Mouse (Mus musculus) spleen, postnatal 10 days (tissue): ENCODE measurements around the gene Actrt2.
A peak's percentile ranks its signal among the peaks of the same experiment; 100 is the strongest.

Experiments
- DNase-seq, 2 experiments: peaks; one replicate each; pipeline ENCODE4 v3.0.0; 2021 to 2022; ENCODE audit warnings: low spot score in 2 of 2

Gene Actrt2

GRCm38 (mm10) chr4:154683068-154683752, 15.5 kb upstream of the Actrt2 start:
- DNase-seq: no peak

- no peak for DNase-seq
These were observed 14.6 kb upstream of the Actrt2 start for GRCm38 (mm10) chr4:154682311-154682710.

GRCm38 (mm10) chr4:154675441-154676000, 7.9 kb upstream of the Actrt2 start:
- DNase-seq: no peak

- no peak for DNase-seq
These were observed 7.3 kb upstream of the Actrt2 start for GRCm38 (mm10) chr4:154674966-154675365.

GRCm38 (mm10) chr4:154674541-154674940, 6.9 kb upstream of the Actrt2 start:
- DNase-seq: peak; percentile 14 to 60

GRCm38 (mm10) chr4:154673986-154674385, 6.3 kb upstream of the Actrt2 start:
- no peak for DNase-seq

GRCm38 (mm10) chr4:154672027-154672426, 4.4 kb upstream of the Actrt2 start:
- no peak for DNase-seq

DNA sequence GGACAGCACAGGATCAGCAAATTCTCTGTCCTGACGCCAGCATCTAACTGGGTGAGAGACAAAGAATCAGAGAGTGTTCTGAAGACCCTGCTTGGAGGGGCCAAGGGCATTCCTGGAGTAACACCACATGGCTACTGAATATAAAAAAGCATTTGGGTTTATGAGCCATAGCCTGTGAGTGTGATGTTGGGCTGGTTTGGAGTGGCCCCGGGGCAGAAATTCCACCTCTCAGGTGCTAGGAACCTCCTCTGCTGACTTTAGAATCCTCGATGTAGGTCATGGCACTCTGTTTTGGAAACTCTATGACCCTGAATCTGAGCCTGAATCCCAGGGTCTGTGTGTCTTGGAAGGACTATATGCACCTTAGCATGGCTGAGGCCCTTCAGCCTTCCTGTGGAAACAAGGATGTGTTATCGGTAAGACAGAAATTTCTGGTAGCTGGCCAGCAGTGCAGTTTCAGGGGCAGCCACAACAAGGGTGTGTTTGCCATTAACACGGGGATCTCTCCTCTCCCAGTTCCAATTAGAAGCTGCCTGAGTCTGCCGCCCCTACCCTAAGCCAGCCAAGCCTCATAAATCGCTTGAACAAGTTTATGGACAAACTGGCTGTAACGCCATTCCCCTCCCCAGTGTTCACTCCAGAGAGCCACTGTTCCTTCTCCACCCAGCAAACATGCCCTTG, 3.7 kb upstream of the Actrt2 start:
- DNase-seq: no peak

DNA sequence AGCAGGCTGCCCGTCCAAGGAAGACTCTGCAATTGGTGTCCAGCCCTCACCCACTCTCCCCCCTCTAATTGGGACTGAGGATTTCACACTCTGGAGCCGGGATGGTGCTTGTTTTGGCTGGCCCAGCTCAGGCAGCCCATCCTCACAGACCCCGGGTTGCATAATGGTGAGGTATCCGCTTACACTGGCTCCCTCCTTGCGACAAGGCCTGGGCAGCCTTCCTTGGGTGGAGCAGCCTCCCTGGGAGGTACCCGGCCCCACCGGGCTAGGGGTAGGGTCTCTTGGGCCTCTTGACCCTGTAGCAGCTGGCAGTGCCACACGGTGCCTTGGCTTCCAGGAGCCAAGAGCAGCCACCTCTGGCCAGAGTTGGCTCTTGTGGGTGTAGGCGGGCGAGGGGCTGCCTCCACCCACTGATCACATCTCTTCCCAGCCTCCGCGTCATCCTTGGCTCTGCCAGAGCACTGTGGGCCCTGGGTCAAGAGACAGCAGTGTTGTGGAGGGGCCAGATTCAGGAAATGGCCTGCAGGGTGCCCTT, 4.9 kb downstream of the Actrt2 start:
- DNase-seq: no peak

DNA sequence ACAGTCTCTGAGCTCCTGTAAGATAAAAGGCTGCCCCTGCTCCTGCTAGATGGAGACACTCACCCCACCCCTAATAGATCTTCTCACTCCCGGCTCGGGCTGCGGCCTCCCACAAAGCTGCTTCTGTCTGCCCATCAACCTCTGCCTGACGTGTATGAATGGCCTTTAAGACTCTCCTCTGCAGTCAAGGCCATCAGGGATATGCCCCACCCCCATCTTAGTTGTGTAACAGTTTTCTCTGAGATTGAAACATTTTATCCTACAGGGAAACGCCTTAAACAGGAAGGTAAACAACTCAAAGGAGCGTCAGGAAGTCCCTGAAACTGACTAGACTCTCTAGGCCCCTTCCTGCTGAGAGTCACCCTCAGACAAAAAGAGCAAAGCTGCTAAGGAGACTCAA, 6.4 kb downstream of the Actrt2 start:
- no peak for DNase-seq

DNA sequence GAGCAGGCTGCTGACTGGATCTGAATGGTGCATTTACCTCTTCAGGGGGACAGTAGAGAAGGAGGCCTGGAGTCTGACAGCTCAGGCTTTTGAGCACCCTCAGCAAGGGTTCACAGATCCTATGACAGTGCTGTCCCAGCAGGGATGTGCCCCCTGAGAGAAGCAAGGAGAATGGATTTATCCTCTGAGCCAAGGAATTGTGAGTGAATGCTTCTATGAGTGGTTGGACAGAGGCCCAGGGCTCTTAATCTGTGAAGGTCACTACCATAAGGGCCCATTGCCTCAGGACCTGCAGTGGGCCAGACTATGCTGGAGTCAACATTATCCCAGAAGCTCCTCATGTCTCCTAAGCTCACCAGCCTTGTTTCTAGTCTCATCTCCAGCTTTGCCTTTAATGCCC, 7.6 kb downstream of the Actrt2 start:
- no peak for DNase-seq

DNA sequence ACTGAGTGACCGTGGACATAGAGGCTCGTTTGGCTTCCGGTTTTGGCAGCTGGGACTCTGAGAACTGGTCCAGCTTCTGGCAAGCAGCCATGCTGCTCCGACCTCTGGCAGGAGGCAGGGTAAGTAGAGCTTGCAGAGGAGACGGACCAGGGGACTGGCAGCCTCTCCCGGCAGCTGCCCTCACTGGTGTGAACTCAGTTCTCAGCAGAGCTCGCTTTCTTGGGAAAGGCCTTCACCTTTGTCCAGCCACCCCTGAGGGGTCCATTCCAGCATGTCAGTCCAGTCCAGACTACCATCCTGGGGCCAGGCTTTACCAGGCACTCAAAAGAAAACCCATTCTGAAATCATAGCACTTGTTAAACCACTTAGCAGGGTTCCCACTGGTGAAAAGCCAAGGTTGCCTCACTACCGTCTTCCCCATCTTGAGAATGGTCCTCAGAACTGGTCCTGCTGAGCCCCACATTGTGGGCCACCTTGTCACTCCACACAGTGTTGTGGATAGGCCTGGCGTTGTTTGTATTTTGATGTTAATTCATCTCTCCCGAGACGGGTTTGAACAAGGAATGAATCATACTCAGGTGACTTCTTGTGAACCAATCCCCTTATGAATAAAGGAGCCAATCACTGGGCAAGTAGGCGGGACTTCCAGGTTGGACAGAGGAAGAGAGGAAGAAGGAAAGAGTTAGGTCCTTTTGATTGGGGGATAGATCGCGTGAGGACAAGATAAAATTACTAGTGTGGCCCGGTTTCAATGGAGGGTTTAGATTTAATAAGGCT, 12.3 kb downstream of the Actrt2 start:
- no peak for DNase-seq

GRCm38 (mm10) chr4:154652494-154652893, 15.2 kb downstream of the Actrt2 start:
- DNase-seq: no peak

- DNase-seq: no peak
These were observed 18.5 kb downstream of the Actrt2 start for GRCm38 (mm10) chr4:154649083-154649747.

DNA sequence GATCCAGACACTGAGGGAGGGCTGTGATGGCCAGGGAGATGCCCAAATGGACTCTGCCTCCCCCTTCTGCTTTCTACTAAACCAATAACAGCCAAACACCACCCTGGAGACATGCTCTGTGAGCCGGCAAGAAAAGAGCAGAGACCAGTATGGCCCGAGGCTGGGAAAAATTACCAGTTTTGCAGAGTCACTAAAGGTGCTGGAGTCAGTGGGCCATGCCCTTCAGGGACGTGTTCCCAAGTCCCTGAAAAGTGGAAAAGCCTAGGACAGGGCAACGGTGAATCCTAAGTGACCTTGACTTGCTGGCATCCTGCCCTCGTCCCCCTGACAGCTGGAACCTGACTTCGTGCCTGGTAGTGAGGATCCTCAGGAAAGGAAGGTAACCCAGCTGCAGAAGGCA, 25.2 kb downstream of the Actrt2 start:
- no peak for DNase-seq

DNA sequence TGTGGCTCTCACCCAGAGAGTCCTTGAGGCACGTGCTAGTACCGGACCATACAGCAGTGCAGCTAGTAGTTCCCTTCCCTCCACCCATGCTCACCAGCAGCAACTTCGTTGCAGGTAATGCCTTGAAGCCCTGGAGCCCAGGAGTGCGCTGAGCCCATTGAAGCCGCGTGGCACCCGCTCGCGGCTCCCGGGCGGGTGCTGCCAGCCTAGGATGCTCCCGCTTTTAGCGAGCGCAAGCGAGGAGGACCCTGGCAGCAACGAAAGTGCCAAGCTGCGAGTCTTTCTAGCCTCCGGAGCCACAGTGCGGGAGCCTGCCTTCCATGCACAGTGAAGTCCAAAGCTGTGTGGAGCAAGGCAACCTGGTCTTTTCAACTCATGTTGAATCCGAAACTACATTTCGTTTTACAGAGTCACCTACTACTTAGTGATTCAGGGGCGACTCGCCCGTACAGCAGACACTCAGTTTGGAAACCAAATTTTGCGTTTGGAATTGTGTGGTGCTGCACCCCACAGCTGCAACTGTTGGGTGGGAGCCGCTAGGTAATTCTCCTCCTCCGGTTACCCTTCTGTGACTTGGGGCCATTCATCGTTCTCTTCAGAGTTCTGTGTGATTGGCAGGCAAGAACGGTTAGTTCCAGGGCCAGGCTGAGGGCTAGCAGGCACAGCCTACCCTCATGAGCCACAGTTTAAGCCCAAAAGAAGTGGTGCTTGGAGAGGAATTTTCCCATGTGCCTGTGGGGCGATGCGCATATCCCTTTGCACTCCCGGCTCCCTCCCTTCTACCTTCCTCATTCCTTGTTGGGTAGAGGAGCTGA, 26.2 kb downstream of the Actrt2 start:
- DNase-seq: no peak

DNA sequence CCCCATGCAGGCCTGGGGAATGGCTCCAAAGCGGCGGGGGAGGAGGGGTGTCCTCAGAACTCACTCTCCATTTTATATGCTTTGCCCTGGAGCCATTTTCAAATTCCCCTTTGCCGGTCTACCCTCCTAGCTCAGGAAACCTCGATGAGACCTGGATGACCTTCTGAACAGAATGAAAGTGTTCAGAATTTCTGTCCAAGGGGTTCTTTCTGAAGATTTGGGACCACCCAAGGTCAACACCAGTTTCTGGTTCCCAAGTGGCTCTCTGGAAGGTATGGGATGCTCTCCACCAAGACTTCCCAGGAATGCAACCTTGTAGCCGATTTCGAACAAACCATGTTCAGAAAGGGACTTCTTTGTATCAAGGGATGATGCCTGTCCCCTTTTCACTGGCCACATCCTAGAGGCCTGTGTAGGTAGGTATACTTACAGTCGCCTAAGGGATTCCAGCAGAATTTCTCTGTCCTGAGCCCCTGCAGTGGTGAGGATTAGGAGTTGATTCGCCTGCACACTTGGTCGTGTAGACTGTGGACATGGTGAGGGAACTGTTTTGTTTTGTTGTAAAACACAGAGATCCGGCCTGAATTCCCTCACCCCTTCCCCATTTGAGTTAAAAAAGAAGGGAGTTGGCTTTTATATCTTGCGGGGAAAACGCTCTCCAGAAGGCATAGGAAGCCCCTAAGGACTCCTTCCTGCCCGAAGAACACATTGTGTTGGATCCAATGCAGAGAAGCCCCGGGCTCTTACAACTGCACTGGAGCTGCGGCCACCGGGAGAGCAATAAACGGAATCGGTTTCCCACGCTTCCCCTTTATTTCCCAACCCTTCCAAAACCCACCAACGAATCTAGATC, 27.0 kb downstream of the Actrt2 start:
- DNase-seq: no peak

- no peak for DNase-seq
These were observed 27.9 kb downstream of the Actrt2 start for GRCm38 (mm10) chr4:154639591-154640442.

DNA sequence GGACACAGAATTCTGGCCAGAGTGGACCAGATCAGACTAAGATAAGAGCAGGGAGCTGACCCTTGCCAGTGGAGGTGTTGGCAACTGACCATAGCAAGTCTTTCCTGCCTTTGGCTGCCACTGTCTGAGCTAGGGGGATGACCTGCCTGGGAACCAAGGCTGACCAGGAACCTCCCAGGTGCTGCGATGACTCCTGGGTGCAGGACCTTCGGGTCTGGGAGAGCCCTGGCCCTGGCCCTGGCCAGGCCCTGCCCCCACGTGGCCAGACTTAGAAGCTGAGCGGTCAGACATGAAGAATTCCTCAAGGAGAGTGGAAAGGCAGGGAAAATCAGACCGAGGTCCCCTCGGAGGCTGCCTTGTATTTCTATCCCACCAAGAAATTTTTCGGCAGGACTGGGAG, 28.5 kb downstream of the Actrt2 start:
- DNase-seq: no peak
